Mouse (Mus musculus) CD4-positive naive resting alpha-beta T cell, adult 76 days (primary cell): ENCODE measurements around the gene Rab14. TPM values are rescaled to one million over a fixed set of nuclear protein-coding genes. Genes with fewer than 3 reads are reported as not detected.

Experiments used
- total RNA-seq: library from RNA; stranded (reverse); gene quantifications from one replicate; pipeline ENCODE4 v1.2.4, GENCODE M21; 2023

Rab14 gene
- total RNA-seq: 210 TPM

GRCm38 (mm10) chr2:35200898-35201668 lies at the start of gene Rab14:
Gene Rab14, minus strand, starts transcription at chr2:35201120.

Other genes with a start within 250 kb of the Rab14 start
- gene Traf1, start 239.3 kb downstream of the Rab14 start, total RNA-seq: 188 TPM
- gene Hc, start 139.7 kb downstream of the Rab14 start, total RNA-seq: not detected
- 0.59 TPM for gene AI182371, start 99.6 kb downstream of the Rab14 start, total RNA-seq
- 108 TPM for gene Cntrl, start 91.6 kb downstream of the Rab14 start, total RNA-seq
- gene Gsn, start 55.3 kb upstream of the Rab14 start, total RNA-seq: 22.5 TPM
- 4.4 TPM for gene Stom, start 135.9 kb upstream of the Rab14 start, total RNA-seq
- not detected for gene 4930568D16Rik, start 166.6 kb upstream of the Rab14 start, total RNA-seq
- gene 4930402F06Rik, start 196.1 kb upstream of the Rab14 start, total RNA-seq: not detected